In the genomic region with DNA sequence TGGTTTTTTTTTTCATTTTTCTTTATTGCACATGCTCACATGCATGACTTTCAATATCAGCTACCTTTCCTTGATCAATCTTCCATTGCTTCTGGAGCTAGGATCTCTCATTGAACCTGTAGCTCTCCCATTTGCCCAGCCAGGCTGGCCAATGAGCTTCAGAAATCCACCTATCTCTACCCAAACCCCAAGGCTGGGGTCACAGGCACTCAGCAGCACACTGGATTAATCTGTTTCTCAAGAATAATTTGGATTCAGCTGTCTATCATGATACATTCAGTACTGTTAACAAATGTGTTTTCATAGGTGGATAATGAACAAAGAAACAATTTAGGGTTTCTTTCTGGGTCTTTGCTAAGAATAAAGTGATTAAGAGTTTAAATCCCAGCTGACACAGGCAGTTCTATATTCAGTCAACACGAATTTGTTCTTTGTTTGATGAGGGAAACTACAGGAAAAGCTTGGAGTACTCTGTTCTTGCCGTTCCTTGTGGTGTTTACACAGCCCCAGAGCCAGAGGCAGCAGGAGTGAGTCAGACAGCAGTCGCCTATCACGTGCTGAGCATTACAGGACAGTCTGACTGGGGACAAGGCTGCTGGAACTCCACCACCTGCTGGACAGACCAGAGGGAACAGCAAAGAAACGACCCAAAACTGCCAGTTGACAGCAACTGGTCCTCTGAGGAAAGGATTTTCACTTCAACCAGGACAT, we compare ENCODE assay signal across 7 mouse cellular contexts.
DNase-seq lines count a peak whose midpoint lies in the region; ATAC-seq lines count a peak whose summit lies in the region.

No protein-coding gene starts in this region.

- no peaks in the 10 kb centered on the region for H3K4me1 ChIP-seq in embryonic facial prominence, embryonic 13.5 days
- H3K4me1 ChIP-seq in kidney, embryonic 14.5 days (ENCODE audit: control insufficient read depth, insufficient read depth, low read length) = 0 out of 2 replicates have a peak, but pooled peaks cover 7% of the 10 kb centered on the region
- H3K4me1 ChIP-seq in liver, embryonic 12.5 days = no peaks in the 10 kb centered on the region
- H3K4me1 ChIP-seq in neural tube, embryonic 11.5 days (ENCODE audit: control insufficient read depth, insufficient read depth, low read length) = no peaks in the 10 kb centered on the region

- H3K4me2 ChIP-seq in embryonic facial prominence, embryonic 13.5 days = no peak overlapping the region
- no peak overlapping the region for H3K4me2 ChIP-seq in kidney, embryonic 14.5 days (replicated peaks; ENCODE audit: low read depth, low read length)
- H3K4me2 ChIP-seq in liver, embryonic 12.5 days = no peak overlapping the region
- no peak overlapping the region for H3K4me2 ChIP-seq in neural tube, embryonic 11.5 days (ENCODE audit: low read depth)

- WGBS in embryonic facial prominence, embryonic 13.5 days = 14% methylated on average over 5 of the region's 5 CpGs
- WGBS in kidney, embryonic 14.5 days = 12% methylated on average over 5 of the region's 5 CpGs
- WGBS in liver, embryonic 12.5 days (ENCODE audit: insufficient replicate concordance) = 8% methylated on average over 5 of the region's 5 CpGs
- WGBS in neural tube, embryonic 11.5 days = 19% methylated on average over 5 of the region's 5 CpGs

- no peak overlapping the region for H3K9ac ChIP-seq in embryonic facial prominence, embryonic 13.5 days
- no peak overlapping the region for H3K9ac ChIP-seq in kidney, embryonic 14.5 days (ENCODE audit: low read depth, low read length)
- H3K9ac ChIP-seq in liver, embryonic 12.5 days = no peak overlapping the region
- no peak overlapping the region for H3K9ac ChIP-seq in neural tube, embryonic 11.5 days (ENCODE audit: low read length)

- H3K9me3 ChIP-seq in embryonic facial prominence, embryonic 13.5 days = no peaks in the 10 kb centered on the region
- no peaks in the 10 kb centered on the region for H3K9me3 ChIP-seq in kidney, embryonic 14.5 days (ENCODE audit: control insufficient read depth, low read length)
- no peaks in the 10 kb centered on the region for H3K9me3 ChIP-seq in liver, embryonic 12.5 days (replicated peaks)
- H3K9me3 ChIP-seq in neural tube, embryonic 11.5 days (ENCODE audit: control insufficient read depth, low read length) = no peaks in the 10 kb centered on the region

- H3K27ac ChIP-seq in embryonic facial prominence, embryonic 13.5 days = no peak overlapping the region
- H3K27ac ChIP-seq in kidney, embryonic 14.5 days (ENCODE audit: low read depth, low read length) = no peak overlapping the region
- peak overlapping the region; percentile 40; the same call in 1 of the 2 replicates for H3K27ac ChIP-seq in liver, embryonic 12.5 days
- no peak overlapping the region for H3K27ac ChIP-seq in neural tube, embryonic 11.5 days (ENCODE audit: low read depth, low read length)

- ATAC-seq in embryonic facial prominence, embryonic 13.5 days (ENCODE audit: insufficient number of reproducible peaks, insufficient read depth, low FRiP score, low TSS enrichment, low read depth) = peak; percentile 62; the same call in 1 of the 2 replicates
- peak; percentile 95 for ATAC-seq in kidney, embryonic 14.5 days (ENCODE audit: low FRiP score, low TSS enrichment)
- peak; percentile 89 for ATAC-seq in liver, embryonic 12.5 days
- no peak for ATAC-seq in neural tube, embryonic 11.5 days (ENCODE audit: insufficient read depth, low FRiP score, low TSS enrichment)

- H3K27me3 ChIP-seq in embryonic facial prominence, embryonic 13.5 days = no peaks in the 10 kb centered on the region
- H3K27me3 ChIP-seq in kidney, embryonic 14.5 days (ENCODE audit: control insufficient read depth, insufficient read depth, low read length) = no peaks in the 10 kb centered on the region
- no peaks in the 10 kb centered on the region for H3K27me3 ChIP-seq in liver, embryonic 12.5 days (replicated peaks)
- no peaks in the 10 kb centered on the region for H3K27me3 ChIP-seq in neural tube, embryonic 11.5 days (ENCODE audit: control insufficient read depth, insufficient read depth, low read length)

- no peaks in the 10 kb centered on the region for H3K36me3 ChIP-seq in embryonic facial prominence, embryonic 13.5 days
- H3K36me3 ChIP-seq in kidney, embryonic 14.5 days (ENCODE audit: control insufficient read depth, insufficient read depth, low read length) = no peaks in the 10 kb centered on the region
- H3K36me3 ChIP-seq in liver, embryonic 12.5 days = no peaks in the 10 kb centered on the region
- no peaks in the 10 kb centered on the region for H3K36me3 ChIP-seq in neural tube, embryonic 11.5 days (ENCODE audit: control insufficient read depth, insufficient read depth, low read length)

- peak; percentile 86 for DNase-seq in adrenal gland, postnatal 14 days
- DNase-seq in heart, adult 9 months (ENCODE audit: low spot score in 2 of 2) = peak; percentile 78 to 79
- DNase-seq in neural tube, embryonic 11.5 days (ENCODE audit: low spot score) = peak; percentile 30
- peak; percentile 63 to 64 for DNase-seq in urinary bladder, postnatal 4 days (ENCODE audit: low spot score in 2 of 2)

- H3K4me3 ChIP-seq in embryonic facial prominence, embryonic 13.5 days = no peak overlapping the region
- no peak overlapping the region for H3K4me3 ChIP-seq in kidney, embryonic 14.5 days (ENCODE audit: low read length)
- H3K4me3 ChIP-seq in liver, embryonic 12.5 days = no peak overlapping the region
- H3K4me3 ChIP-seq in neural tube, embryonic 11.5 days (ENCODE audit: low read depth, low read length) = no peak overlapping the region

Comparison
In these comparisons a context has a peak if more than half of its experiments do, and no peak if none do; other contexts are left out.
1. DNase-seq: peak in every context shown above with its lines; median percentile 86 in adrenal gland, postnatal 14 days; 78 in heart, adult 9 months; 64 in urinary bladder, postnatal 4 days; 30 in neural tube, embryonic 11.5 days.